27 mouse cellular contexts compared by ENCODE assay signal in the genomic region with DNA sequence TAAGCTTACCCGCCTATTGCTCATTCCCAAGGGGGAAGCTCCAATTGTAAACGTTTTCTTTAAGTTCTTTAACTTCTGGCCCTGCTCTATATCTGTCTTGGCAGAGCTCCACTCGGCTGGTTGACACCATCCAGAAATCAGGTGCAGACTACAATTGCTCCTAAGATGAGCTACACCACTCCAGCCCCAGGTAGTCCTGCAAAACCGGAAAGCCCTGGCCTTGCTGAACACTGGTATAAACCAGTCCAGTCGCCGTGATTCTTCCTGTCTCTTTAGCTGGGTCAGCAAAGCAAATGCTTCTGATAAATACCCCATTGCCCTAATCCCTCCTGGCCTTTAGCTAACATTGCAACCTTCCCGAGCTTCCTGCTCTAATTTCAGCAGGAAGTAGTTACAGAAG. TPM values are rescaled to one million over a fixed set of nuclear protein-coding genes. Genes with fewer than 3 reads are reported as not detected.
A peak's percentile ranks its signal among the peaks of the same experiment; 100 is the strongest.
DNase-seq lines count a peak whose midpoint lies in the region; ATAC-seq and TF ChIP-seq lines count a peak whose summit lies in the region.
"Had no signal": no experiment of that assay in that cellular context is flagged by ENCODE, and none has a peak within 500 bp of the region (broad histone marks: within the 10 kb centered on the region; RNA-seq: fewer than 3 reads in every experiment).

No protein-coding gene starts in this region.

- DNase-seq in gastrocnemius, adult 2 months = no peak
- DNase-seq in gastrocnemius, postnatal 25 days = no peak
- no peak for DNase-seq in intestine, embryonic 14.5 days (ENCODE audit: low spot score)
- DNase-seq in layer of hippocampus, adult 18-20 months (ENCODE audit: low spot score in 2 of 2) = no peak
- no peak for DNase-seq in layer of hippocampus, postnatal 14 days (ENCODE audit: low spot score in 2 of 2)
- DNase-seq: adrenal gland, adult 2 months; adrenal gland, postnatal 14 days; cerebellum, adult 11 months; cerebellum, adult 2 months; cerebellum, adult 9-11 months; cerebellum, postnatal 25 days; gastrocnemius, postnatal 14 days; heart, postnatal 14 days; heart, postnatal 4 days had no signal

- ATAC-seq in intestine, embryonic 14.5 days (replicated peaks; ENCODE audit: low FRiP score, low TSS enrichment, low read depth) = 0 out of 2 replicates have a peak, but pooled peaks have one; percentile 19
- ATAC-seq in intestine, postnatal 0 days = no peak
- ATAC-seq in intestine, embryonic 15.5 days = 0 out of 2 replicates have a peak, but pooled peaks have one; percentile 36
- ATAC-seq in intestine, embryonic 16.5 days = peak; percentile 18; the same call in 1 of the 2 replicates
- ATAC-seq: CD4-positive, CD25-positive, alpha-beta regulatory T cell, adult 4 months; forebrain, embryonic 14.5 days; hindbrain, postnatal 0 days; inflammation-experienced regulatory T-cells, adult 6 months had no signal

- no peak overlapping the region for H3K4me2 ChIP-seq in intestine, embryonic 14.5 days (ENCODE audit: low read length)
- H3K4me2 ChIP-seq in intestine, postnatal 0 days (replicated peaks; ENCODE audit: low read depth) = no peak overlapping the region
- no peak overlapping the region for H3K4me2 ChIP-seq in intestine, embryonic 15.5 days (replicated peaks)
- H3K4me2 ChIP-seq in intestine, embryonic 16.5 days (ENCODE audit: low read depth, low read length) = no peak overlapping the region
- H3K4me2 ChIP-seq: embryonic facial prominence, embryonic 13.5 days; heart, embryonic 13.5 days; hindbrain, embryonic 14.5 days had no signal

- no peak overlapping the region for H3K4me3 ChIP-seq in gastrocnemius, adult 2 months
- H3K4me3 ChIP-seq in intestine, embryonic 14.5 days (ENCODE audit: low read depth, low read length) = no peak overlapping the region
- no peak overlapping the region for H3K4me3 ChIP-seq in intestine, postnatal 0 days (ENCODE audit: low read depth, low read length)
- no peak overlapping the region for H3K4me3 ChIP-seq in intestine, embryonic 15.5 days (replicated peaks)
- H3K4me3 ChIP-seq in intestine, embryonic 16.5 days (ENCODE audit: low read length) = no peak overlapping the region
- H3K4me3 ChIP-seq: embryonic facial prominence, embryonic 13.5 days; forebrain, embryonic 10.5 days; heart, embryonic 13.5 days had no signal

- H3K9ac ChIP-seq in intestine, embryonic 14.5 days (ENCODE audit: low read length) = no peak overlapping the region
- no peak overlapping the region for H3K9ac ChIP-seq in intestine, postnatal 0 days (ENCODE audit: low read depth, low read length)
- no peak overlapping the region for H3K9ac ChIP-seq in intestine, embryonic 15.5 days
- no peak overlapping the region for H3K9ac ChIP-seq in intestine, embryonic 16.5 days (ENCODE audit: low read depth, low read length)
- H3K9ac ChIP-seq: embryonic facial prominence, embryonic 13.5 days; heart, embryonic 13.5 days; hindbrain, embryonic 14.5 days had no signal

- 13% methylated on average over 7 of the region's 7 CpGs for WGBS in intestine, embryonic 14.5 days
- WGBS in intestine, postnatal 0 days = 15% methylated on average over 7 of the region's 7 CpGs
- 16% methylated on average over 7 of the region's 7 CpGs for WGBS in intestine, embryonic 15.5 days
- 20% methylated on average over 7 of the region's 7 CpGs for WGBS in intestine, embryonic 16.5 days

- H3K27me3 ChIP-seq in intestine, embryonic 14.5 days (replicated peaks; ENCODE audit: control insufficient read depth, insufficient read depth, low read length) = no peaks in the 10 kb centered on the region
- no peaks in the 10 kb centered on the region for H3K27me3 ChIP-seq in intestine, postnatal 0 days (replicated peaks; ENCODE audit: control insufficient read depth, insufficient read depth, low read length)
- H3K27me3 ChIP-seq in intestine, embryonic 15.5 days (replicated peaks) = no peaks in the 10 kb centered on the region
- no peaks in the 10 kb centered on the region for H3K27me3 ChIP-seq in intestine, embryonic 16.5 days (replicated peaks; ENCODE audit: control insufficient read depth, insufficient read depth, low read length)
- H3K27me3 ChIP-seq: embryonic facial prominence, embryonic 13.5 days had no signal

- H3K27ac ChIP-seq in gastrocnemius, adult 2 months = peak overlapping the region; percentile 95
- no peak overlapping the region for H3K27ac ChIP-seq in intestine, embryonic 14.5 days (ENCODE audit: low read depth)
- H3K27ac ChIP-seq in intestine, postnatal 0 days (ENCODE audit: low read depth, low read length) = no peak overlapping the region
- H3K27ac ChIP-seq in intestine, embryonic 15.5 days = no peak overlapping the region
- H3K27ac ChIP-seq in intestine, embryonic 16.5 days (ENCODE audit: low read length) = no peak overlapping the region
- H3K27ac ChIP-seq: embryonic facial prominence, embryonic 13.5 days; forebrain, embryonic 10.5 days; heart, embryonic 13.5 days; hindbrain, embryonic 14.5 days; hindbrain, postnatal 0 days had no signal

- H3K36me3 ChIP-seq in intestine, embryonic 14.5 days (ENCODE audit: control insufficient read depth, insufficient read depth, low read length) = no peaks in the 10 kb centered on the region
- no peaks in the 10 kb centered on the region for H3K36me3 ChIP-seq in intestine, postnatal 0 days (ENCODE audit: control insufficient read depth, insufficient read depth)
- no peaks in the 10 kb centered on the region for H3K36me3 ChIP-seq in intestine, embryonic 15.5 days
- no peaks in the 10 kb centered on the region for H3K36me3 ChIP-seq in intestine, embryonic 16.5 days (ENCODE audit: control insufficient read depth, insufficient read depth, low read length)
- H3K36me3 ChIP-seq: embryonic facial prominence, embryonic 13.5 days; forebrain, embryonic 10.5 days; heart, embryonic 13.5 days had no signal

- intact Hi-C loops in gastrocnemius, adult 2 months (cut with DNase I) = no loop called here

- H3K4me1 ChIP-seq in intestine, embryonic 14.5 days (replicated peaks; ENCODE audit: control insufficient read depth, insufficient read depth, low read length) = peaks cover 7% of the 10 kb centered on the region
- H3K4me1 ChIP-seq in intestine, postnatal 0 days (replicated peaks; ENCODE audit: control insufficient read depth, insufficient read depth, low read length) = no peaks in the 10 kb centered on the region
- H3K4me1 ChIP-seq in intestine, embryonic 15.5 days (replicated peaks) = no peaks in the 10 kb centered on the region
- no peaks in the 10 kb centered on the region for H3K4me1 ChIP-seq in intestine, embryonic 16.5 days (ENCODE audit: control insufficient read depth, insufficient read depth, low read length)

- no peaks in the 10 kb centered on the region for H3K9me3 ChIP-seq in intestine, embryonic 14.5 days (ENCODE audit: control insufficient read depth, low read length)
- H3K9me3 ChIP-seq in intestine, postnatal 0 days (ENCODE audit: control insufficient read depth) = no peaks in the 10 kb centered on the region
- no peaks in the 10 kb centered on the region for H3K9me3 ChIP-seq in intestine, embryonic 15.5 days
- H3K9me3 ChIP-seq in intestine, embryonic 16.5 days (ENCODE audit: control insufficient read depth, low read length) = no peaks in the 10 kb centered on the region
- H3K9me3 ChIP-seq: embryonic facial prominence, embryonic 13.5 days; forebrain, embryonic 10.5 days; heart, embryonic 13.5 days had no signal

- no peak for TF ChIP-seq CTCF in gastrocnemius, adult 2 months (IDR thresholded peaks at IDR 0.05)
- no peak for TF ChIP-seq CTCF in intestine, postnatal 0 days (IDR thresholded peaks at IDR 0.05; ENCODE audit: low read depth)

RNA-seq across cellular contexts. Expression of gene Gabrr2, which starts 1.6 kb away (rescaled TPM):
- 1 to 10 TPM; 2.8 to 4.7 TPM for total RNA-seq in gastrocnemius, adult 2 months (2021)
- total RNA-seq in gastrocnemius, postnatal 25 days (2021) = 1 to 10 TPM; 6.2 to 9.6 TPM
- 0.09 and 0.17 TPM in 2 replicates for polyA plus RNA-seq in intestine, embryonic 14.5 days (2014; fragmentation: Nextera tagmentation; extraction: Ambion mirVana)
- polyA plus RNA-seq in intestine, postnatal 0 days (2015; fragmentation: Nextera tagmentation; extraction: Ambion mirVana) = 0.07 TPM in 1 of 2 replicates, not detected in the other
- 0.08 and 0.25 TPM in 2 replicates for polyA plus RNA-seq in intestine, embryonic 15.5 days (2015; fragmentation: Nextera tagmentation; extraction: Ambion mirVana)
- 0.10 and 0.24 TPM in 2 replicates for polyA plus RNA-seq in intestine, embryonic 16.5 days (2015; fragmentation: Nextera tagmentation; extraction: Ambion mirVana)
- total RNA-seq in layer of hippocampus, adult 18-20 months (2021) = under 1 TPM; 0.62 to 0.81 TPM
- not detected for total RNA-seq in layer of hippocampus, postnatal 14 days (2021)
- total RNA-seq: adrenal gland, adult 2 months; adrenal gland, postnatal 4 days; common myeloid progenitor, adult 5-6 weeks; heart, postnatal 4 days had no signal

RNA-seq across cellular contexts. Expression of gene Ube2j1, which starts 29.9 kb away (rescaled TPM):
- 10 to 100 TPM; 50.5 to 54.7 TPM for total RNA-seq in gastrocnemius, adult 2 months (2021)
- 10 to 100 TPM; 42.6 to 45.9 TPM for total RNA-seq in gastrocnemius, postnatal 25 days (2021)
- polyA plus RNA-seq in intestine, embryonic 14.5 days (2014; fragmentation: Nextera tagmentation; extraction: Ambion mirVana) = 39.7 and 45.2 TPM in 2 replicates
- polyA plus RNA-seq in intestine, postnatal 0 days (2015; fragmentation: Nextera tagmentation; extraction: Ambion mirVana) = 33.3 and 36.8 TPM in 2 replicates
- 41.9 and 46.4 TPM in 2 replicates for polyA plus RNA-seq in intestine, embryonic 15.5 days (2015; fragmentation: Nextera tagmentation; extraction: Ambion mirVana)
- 43.0 and 44.9 TPM in 2 replicates for polyA plus RNA-seq in intestine, embryonic 16.5 days (2015; fragmentation: Nextera tagmentation; extraction: Ambion mirVana)
- total RNA-seq in layer of hippocampus, adult 18-20 months (2021) = 100 to 1,000 TPM in 1 of 2 experiments, 10 to 100 TPM in 1; 92.7 to 100 TPM
- 100 to 1,000 TPM; 104 to 112 TPM for total RNA-seq in layer of hippocampus, postnatal 14 days (2021)
